Mouse (Mus musculus) liver, postnatal 0 days (tissue): ENCODE results near the gene Tars2.

Experiments used
- CTCF ChIP-seq: sonication (generic); IDR thresholded peaks from 2 replicates; pipeline ENCODE4 v1.5.1; 2016; ENCODE audit warnings: antibody characterized with exemption, low read depth
- EP300 ChIP-seq: IDR thresholded peaks from 2 replicates; pipeline ENCODE4 v1.6.1; 2016; ENCODE audit warnings: antibody characterized with exemption, low read depth, mild to moderate bottlenecking

DNA sequence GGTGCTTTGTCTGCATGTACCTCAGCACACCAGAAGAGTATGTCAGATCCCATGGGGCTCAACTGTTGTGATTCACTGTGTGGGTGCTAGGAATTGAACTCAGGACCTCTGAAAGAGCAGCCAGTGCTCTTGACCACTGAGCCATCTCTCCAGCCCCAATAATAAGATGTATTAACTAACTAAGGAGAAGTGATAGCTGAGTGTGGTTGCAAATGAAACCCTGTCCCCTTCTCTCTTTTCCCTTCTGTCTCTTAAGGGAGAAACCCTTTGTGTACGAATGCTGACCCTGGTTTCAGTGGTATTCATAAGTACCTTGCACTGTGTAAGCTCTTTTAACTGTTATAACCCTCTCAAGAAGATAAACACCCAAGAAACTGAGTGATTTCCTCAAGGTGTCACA, 43.9 kb downstream of the Tars2 start:
- TF ChIP-seq CTCF (no peak), EP300 (no peak)
